Mouse (Mus musculus) hindbrain, embryonic 16.5 days (tissue): ENCODE measurements around the gene Diaph3. TPM values are rescaled to one million over a fixed set of nuclear protein-coding genes. Genes with fewer than 3 reads are reported as not detected.

Experiments used
- ATAC-seq: fragments of 200-750 bp; cut with Nextera tagmentation; 2 replicates; pipeline ENCODE4 v1.8.0; 2017; ENCODE audit warnings: moderate TSS enrichment, moderate library complexity
- H3K27ac ChIP-seq: fragments of 300-500 bp; sonication (generic); 2 replicates; pipeline ENCODE4 v1.5.1; 2014; ENCODE audit warnings: low read depth, mild to moderate bottlenecking, control low read depth, low read length, moderate library complexity
- H3K27me3 ChIP-seq: fragments of 300-500 bp; sonication (generic); replicated peaks from 2 replicates; pipeline ENCODE4 v1.6.1; 2014; ENCODE audit warnings: low read length; ENCODE audit not compliant: control insufficient read depth, insufficient read depth
- H3K36me3 ChIP-seq: fragments of 300-500 bp; sonication (generic); 2 replicates; pipeline ENCODE4 v1.6.1; 2014; ENCODE audit warnings: mild to moderate bottlenecking, low read length, moderate library complexity, mixed read lengths; ENCODE audit not compliant: control insufficient read depth, insufficient read depth
- H3K4me1 ChIP-seq: fragments of 300-500 bp; sonication (generic); 2 replicates; pipeline ENCODE4 v1.6.1; 2014; ENCODE audit warnings: low read depth, low read length; ENCODE audit not compliant: control insufficient read depth, insufficient read depth
- H3K4me2 ChIP-seq: fragments of 300-500 bp; sonication (generic); 2 replicates; pipeline ENCODE4 v1.6.1; 2014; ENCODE audit warnings: mild to moderate bottlenecking, low read length, control low read depth, moderate library complexity
- H3K4me3 ChIP-seq: fragments of 300-500 bp; sonication (generic); 2 replicates; pipeline ENCODE4 v1.5.1; 2014; ENCODE audit warnings: mild to moderate bottlenecking, low read length, control low read depth, moderate library complexity
- H3K9ac ChIP-seq: fragments of 300-500 bp; sonication (generic); 2 replicates; pipeline ENCODE4 v1.6.1; 2014; ENCODE audit warnings: low read depth, mild to moderate bottlenecking, control low read depth, low read length, moderate library complexity
- H3K9me3 ChIP-seq: fragments of 300-500 bp; sonication (generic); 2 replicates; pipeline ENCODE4 v1.6.1; 2014; ENCODE audit warnings: mild to moderate bottlenecking, low read length, moderate library complexity; ENCODE audit not compliant: control insufficient read depth
- WGBS: fragments of 180-500 bp; shearing (Covaris S2); extraction: QIAGEN DNeasy Blood & Tissue Kit; methylation state at CpG from one replicate; pipeline ENCODE4 v1.1.7; 2014; 5-methylcytosine and 5-hydroxymethylcytosine counted together
- microRNA-seq: library from miRNA; unstranded; fragments of <30 nt; microRNA quantifications from one replicate; pipeline ENCODE4, GENCODE M21; 2017
- polyA plus RNA-seq: library from polyadenylated mRNA; unstranded; fragments of >200 nt; fragmentation: Nextera tagmentation; extraction: Ambion mirVana; gene quantifications from 2 replicates; pipeline ENCODE4 v1.2.1, GENCODE M21; 2015

Diaph3 gene
- polyA plus RNA-seq, 1 experiment from 2014 or later, result 4.1 TPM

- Histone ChIP-seq H3K4me1 (0 out of 2 replicates have a peak, but pooled peaks cover 4% of the 10 kb centered on the region), H3K9me3 (no peaks in the 10 kb centered on the region), H3K27ac (no peak overlapping the region), H3K9ac (no peak overlapping the region), H3K27me3 (no peaks in the 10 kb centered on the region), H3K4me2 (no peak overlapping the region), H3K36me3 (no peaks in the 10 kb centered on the region), H3K4me3 (no peak overlapping the region)
- 68% methylated on average over 5 of the region's 5 CpGs for WGBS
- no peak for ATAC-seq
These were observed 500.9 kb downstream of the Diaph3 start for GRCm38 (mm10) chr14:86640086-86640485.

GRCm38 (mm10) chr14:86635594-86636140, 505.4 kb downstream of the Diaph3 start:
- H3K36me3 ChIP-seq, result no peaks in the 10 kb centered on the region
- H3K9ac ChIP-seq, result no peak overlapping the region
- no peaks in the 10 kb centered on the region for H3K27me3 ChIP-seq
- H3K4me2 ChIP-seq, result no peak overlapping the region
- 30% methylated on average over 6 of the region's 6 CpGs for WGBS
- no peak for ATAC-seq
- H3K4me3 ChIP-seq, result no peak overlapping the region
- no peak overlapping the region for H3K27ac ChIP-seq
- no peaks in the 10 kb centered on the region for H3K4me1 ChIP-seq
- no peaks in the 10 kb centered on the region for H3K9me3 ChIP-seq

GRCm38 (mm10) chr14:86635052-86635451, 506.0 kb downstream of the Diaph3 start:
- Histone ChIP-seq H3K9me3 (no peaks in the 10 kb centered on the region), H3K4me2 (no peak overlapping the region), H3K9ac (no peak overlapping the region), H3K27me3 (no peaks in the 10 kb centered on the region), H3K4me1 (no peaks in the 10 kb centered on the region), H3K36me3 (no peaks in the 10 kb centered on the region), H3K4me3 (no peak overlapping the region), H3K27ac (no peak overlapping the region)
- no peak for ATAC-seq
- 52% methylated on average over 2 of the region's 2 CpGs for WGBS

- Histone ChIP-seq H3K4me2 (no peak overlapping the region), H3K9ac (no peak overlapping the region), H3K9me3 (no peaks in the 10 kb centered on the region), H3K4me3 (no peak overlapping the region), H3K4me1 (no peaks in the 10 kb centered on the region), H3K27me3 (no peaks in the 10 kb centered on the region), H3K36me3 (no peaks in the 10 kb centered on the region), H3K27ac (no peak overlapping the region)
- WGBS, result 62% methylated on average over 5 of the region's 5 CpGs
- no peak for ATAC-seq
These were observed 507.2 kb downstream of the Diaph3 start for GRCm38 (mm10) chr14:86633799-86634198.

GRCm38 (mm10) chr14:86624816-86625425, 516.1 kb downstream of the Diaph3 start:
- no peak overlapping the region for H3K27ac ChIP-seq
- ATAC-seq, result no peak
- no peaks in the 10 kb centered on the region for H3K9me3 ChIP-seq
- no peaks in the 10 kb centered on the region for H3K4me1 ChIP-seq
- H3K4me2 ChIP-seq, result no peak overlapping the region
- no peak overlapping the region for H3K4me3 ChIP-seq
- H3K9ac ChIP-seq, result no peak overlapping the region
- H3K27me3 ChIP-seq, result no peaks in the 10 kb centered on the region
- WGBS, result 91% methylated on average over 5 of the region's 5 CpGs
- H3K36me3 ChIP-seq, result no peaks in the 10 kb centered on the region

- no peaks in the 10 kb centered on the region for H3K9me3 ChIP-seq
- 0 out of 2 replicates have a peak, but pooled peaks have one; percentile 27 for ATAC-seq
- H3K4me1 ChIP-seq, result no peaks in the 10 kb centered on the region
- no peak overlapping the region for H3K4me2 ChIP-seq
- H3K9ac ChIP-seq, result no peak overlapping the region
- no peaks in the 10 kb centered on the region for H3K36me3 ChIP-seq
- WGBS, result 62% methylated on average over 5 of the region's 5 CpGs
- H3K27me3 ChIP-seq, result no peaks in the 10 kb centered on the region
- H3K27ac ChIP-seq, result no peak overlapping the region
- H3K4me3 ChIP-seq, result no peak overlapping the region
These were observed 521.4 kb downstream of the Diaph3 start for GRCm38 (mm10) chr14:86619637-86620036.

Small RNA genes lying within 50 kb of the gene (microRNA-seq; reads per million reads assigned to microRNA genes)
- not detected for gene Gm23438
